Mouse (Mus musculus) spleen, postnatal 36 days (tissue): ENCODE measurements around the gene Sema4d.
A peak's percentile ranks its signal among the peaks of the same experiment; 100 is the strongest.

Experiments used
- DNase-seq, 2 experiments: peaks; one replicate each; pipeline ENCODE4 v3.0.0; 2022; ENCODE audit warnings: low spot score in 2 of 2, mixed read lengths in 1 of 2

The Sema4d gene

GRCm38 (mm10) chr13:51778351-51778982 is 15.1 kb downstream of the Sema4d start:
- no peak for DNase-seq

DNA sequence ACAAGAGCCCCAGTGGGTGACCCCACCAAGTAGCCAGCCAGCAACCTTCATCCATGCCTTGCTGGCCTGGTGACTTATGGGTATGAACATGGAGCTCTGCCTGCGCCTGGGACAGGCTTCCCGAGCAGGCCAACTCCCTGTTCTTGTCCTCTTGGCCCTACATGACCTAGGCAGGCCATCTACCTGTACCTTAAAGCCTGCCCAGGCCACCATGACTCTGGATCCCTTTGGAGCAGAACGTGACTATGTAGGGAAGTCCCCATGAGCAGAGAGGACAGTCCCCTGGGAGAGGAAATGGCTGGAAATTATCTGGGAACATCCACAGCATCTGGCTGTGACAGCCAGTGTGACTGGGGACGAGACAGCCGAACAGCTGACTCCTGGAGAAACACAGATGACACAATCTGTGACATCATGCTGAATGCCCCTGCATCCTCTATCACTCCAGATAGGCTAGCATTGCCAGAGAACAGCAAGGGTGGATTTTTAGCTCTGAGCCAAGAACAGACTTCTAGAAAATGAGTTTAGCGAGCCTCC is 15.7 kb downstream of the Sema4d start:
- no peak for DNase-seq

DNA sequence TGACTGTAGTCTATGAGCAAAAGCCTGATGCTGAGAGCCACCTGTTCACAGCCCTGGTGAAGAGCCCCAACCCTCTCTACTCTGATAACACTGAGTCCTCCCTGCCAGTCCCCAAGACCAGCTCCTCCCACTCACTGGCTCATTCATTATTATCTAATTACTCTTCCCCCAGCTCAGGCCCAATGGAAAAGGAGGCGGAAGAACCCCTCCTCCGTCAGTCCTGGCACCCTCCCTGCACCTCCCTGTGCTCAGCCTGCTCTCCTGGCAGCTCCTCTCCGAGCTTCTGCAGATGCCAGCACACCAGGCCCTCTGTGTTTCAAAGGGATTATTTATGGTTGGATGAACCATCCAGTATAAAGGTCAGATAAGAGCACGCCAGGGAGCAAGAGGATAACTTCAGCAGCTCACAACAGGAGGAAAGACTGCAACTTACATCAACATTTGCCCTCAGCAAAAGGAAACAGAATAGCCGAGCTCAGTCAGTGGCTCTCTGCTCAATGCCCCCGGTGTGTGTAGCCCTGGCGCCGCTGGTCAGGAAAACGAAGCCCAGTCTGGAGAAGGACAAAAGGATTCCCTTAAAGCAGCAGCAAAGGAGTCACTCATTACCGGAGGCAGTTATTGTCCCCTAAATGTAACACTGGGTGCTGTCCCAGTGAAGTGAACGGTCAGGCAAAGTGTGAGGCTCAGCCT is 16.4 kb downstream of the Sema4d start:
- DNase-seq, result no peak

DNA sequence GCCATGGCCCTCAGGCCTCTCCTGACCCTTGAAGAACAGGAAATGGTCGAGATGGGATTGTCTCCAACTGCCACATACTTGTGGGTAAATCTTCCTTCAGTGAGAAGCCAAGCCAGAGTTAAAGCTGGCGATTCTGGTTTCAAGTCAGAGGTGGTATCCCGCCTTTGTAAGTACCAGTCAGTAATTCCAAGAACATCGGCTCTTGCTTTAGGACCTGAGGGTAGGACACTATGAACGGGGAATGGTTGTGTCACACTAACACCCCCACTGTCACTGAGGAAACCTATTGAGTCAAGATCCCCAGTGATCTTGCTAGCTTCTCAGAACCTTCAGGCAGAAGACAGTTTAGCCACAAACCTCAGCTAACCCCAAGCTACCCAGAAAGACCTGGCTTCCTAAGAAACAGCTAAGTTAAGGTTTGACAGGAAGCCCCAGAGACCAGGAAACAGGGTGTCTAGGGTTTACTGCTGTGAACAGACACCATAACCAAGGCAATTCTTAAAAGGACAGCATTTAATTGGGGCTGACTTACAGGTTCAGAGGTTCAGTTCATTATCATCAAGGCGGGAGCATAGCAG is 17.3 kb downstream of the Sema4d start:
- no peak for DNase-seq

DNA sequence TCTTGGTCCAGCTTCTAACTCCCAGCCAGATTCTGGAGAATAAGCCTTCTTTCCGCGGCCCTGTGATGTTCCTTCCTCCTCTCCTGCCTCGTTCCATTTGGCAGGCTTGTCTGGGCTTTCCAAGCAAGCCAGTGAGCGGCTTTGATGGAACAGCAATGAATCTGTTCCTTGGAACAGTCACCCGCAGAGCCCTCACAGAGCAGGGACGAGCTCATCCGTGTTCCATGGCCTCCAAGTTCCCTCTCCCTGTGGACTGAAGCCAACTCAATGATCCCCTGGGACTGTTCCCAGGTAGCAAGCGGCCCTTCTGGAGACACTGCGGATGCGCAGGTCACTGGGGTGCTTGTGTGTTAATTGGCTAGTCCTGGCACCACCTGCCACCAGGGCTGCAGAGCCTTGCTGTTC is 21.7 kb downstream of the Sema4d start:
- DNase-seq, result no peak

- DNase-seq, result no peak
Measured at GRCm38 (mm10) chr13:51770647-51771427, 22.7 kb downstream of the Sema4d start.

- peak; percentile 68 to 71 for DNase-seq
Measured at GRCm38 (mm10) chr13:51767991-51768761, 25.4 kb downstream of the Sema4d start.

DNA sequence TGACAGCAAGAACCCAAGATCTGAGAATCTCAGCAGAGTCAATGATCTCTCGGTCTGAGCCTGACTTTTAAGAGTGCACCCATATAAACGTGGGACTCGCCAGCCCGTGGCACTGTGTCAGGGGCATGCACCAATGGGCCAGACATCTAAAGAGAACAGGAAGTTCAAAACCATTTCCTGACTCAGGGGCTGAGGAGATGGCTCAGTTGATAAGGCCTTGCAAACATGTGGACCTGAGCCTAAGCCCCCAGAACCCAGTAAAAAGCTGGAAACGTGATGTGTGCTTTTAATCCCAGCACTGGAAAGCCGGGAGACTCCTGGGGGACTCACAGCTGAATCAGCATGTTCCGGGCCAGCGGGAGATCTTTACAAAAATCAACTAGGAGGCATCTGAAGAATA is 26.0 kb downstream of the Sema4d start:
- DNase-seq, result peak; percentile 83 to 84

DNA sequence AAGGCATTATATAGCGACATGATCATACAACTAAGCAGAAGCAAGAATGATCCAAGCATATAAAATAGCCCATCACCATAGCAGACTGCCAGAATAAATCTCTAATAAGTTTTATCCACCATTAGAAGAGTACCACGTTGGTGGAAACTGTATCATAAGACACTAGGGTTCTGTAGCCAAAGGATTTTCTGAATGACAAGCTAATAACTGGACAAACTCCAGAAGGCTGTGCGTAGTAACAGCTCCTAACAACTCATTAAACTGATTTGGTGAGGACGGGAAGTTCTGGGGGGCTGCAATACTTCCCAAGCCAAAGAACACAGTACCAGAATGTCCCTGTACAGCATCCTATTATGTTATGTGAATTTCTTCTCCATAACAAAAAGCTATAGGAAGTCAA is 26.8 kb downstream of the Sema4d start:
- no peak for DNase-seq

DNA sequence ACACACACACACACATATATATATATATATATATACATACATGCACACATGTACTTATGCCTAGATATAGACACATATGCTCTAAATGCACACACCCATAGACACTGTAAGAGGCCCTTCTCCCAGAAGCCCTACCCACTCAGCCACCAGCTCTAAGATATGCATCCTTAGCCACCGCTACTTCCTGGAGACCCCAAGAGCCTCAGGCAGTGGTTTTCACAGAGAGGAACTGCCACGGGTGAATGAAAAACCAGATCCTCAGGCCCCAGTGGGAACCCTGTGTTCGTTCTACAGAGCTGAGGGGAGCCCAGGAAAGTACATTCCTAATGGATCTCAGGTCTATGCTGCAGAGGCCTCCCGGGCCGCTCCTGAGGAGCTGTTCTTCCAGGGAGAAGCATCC is 28.2 kb downstream of the Sema4d start:
- DNase-seq, result peak; percentile 64 to 66

DNA sequence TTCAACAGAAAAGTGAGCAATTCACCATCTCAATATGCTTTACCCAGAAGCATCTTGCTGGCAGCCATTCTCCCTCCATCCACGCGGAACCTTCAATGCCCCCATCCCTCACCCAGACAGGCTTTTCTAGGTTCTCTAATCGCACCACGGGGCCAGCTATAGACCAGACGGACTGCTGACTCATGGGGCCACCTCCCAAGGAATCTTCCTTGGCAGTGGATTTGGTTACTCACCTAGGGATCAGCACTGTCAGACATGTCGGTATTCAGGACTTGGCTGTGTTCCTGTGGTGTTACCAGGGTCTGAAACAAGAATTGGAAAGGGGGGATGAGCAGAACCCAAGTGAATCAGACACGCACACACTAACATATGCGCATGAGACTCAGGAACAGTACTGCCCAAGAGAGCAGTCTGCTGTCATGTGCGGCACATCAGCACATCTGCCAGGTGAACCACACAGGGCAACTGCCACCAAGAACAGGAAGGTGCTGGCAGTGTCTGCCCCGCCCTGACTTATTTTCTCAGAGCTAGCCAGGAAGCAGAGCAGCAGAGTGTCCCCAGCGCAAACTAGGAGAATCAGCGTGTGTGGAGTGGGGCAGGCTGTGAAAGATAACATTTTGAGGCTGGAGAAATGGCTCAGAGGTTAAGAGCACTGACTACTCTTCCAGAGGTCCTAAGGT is 30.4 kb downstream of the Sema4d start:
- DNase-seq, result peak; percentile 69 to 79

DNA sequence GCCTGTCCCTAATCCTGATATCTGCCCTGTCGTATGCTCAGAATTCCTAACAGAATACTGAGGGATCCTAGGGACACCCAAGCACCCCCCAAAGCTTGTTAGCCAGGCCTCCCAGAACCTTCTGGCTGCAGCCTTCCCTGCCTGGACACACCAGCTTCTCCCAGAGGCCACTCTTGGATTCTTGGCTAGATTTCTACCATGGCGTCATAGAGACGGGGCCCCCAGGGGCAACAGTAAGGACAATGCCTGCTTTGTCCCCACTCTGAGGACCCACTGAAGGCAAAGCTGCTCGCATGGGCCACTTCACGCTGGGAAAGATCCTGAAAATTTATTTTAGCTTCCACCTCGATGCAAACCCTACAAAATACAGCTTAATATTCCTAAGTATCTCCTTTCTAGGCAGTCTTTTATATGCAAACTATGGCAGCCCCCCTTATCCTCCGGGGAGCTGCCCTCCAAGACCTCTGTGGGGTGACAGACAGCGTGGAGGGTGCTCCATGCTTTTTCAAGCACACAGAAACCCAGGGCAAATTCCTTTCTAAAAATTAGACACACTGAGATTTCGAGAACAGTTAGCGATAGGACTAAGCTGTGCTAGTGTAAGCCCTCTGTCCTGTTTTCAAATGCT is 32.2 kb downstream of the Sema4d start:
- no peak for DNase-seq

- DNase-seq, result no peak
Measured at GRCm38 (mm10) chr13:51759256-51759987, 34.1 kb downstream of the Sema4d start.

GRCm38 (mm10) chr13:51758428-51758827 is 35.1 kb downstream of the Sema4d start:
- DNase-seq, result no peak

GRCm38 (mm10) chr13:51757099-51757498 is 36.4 kb downstream of the Sema4d start:
- DNase-seq, result no peak

- peak; percentile 70 to 75 for DNase-seq
Measured at GRCm38 (mm10) chr13:51756563-51756962, 37.0 kb downstream of the Sema4d start.

DNA sequence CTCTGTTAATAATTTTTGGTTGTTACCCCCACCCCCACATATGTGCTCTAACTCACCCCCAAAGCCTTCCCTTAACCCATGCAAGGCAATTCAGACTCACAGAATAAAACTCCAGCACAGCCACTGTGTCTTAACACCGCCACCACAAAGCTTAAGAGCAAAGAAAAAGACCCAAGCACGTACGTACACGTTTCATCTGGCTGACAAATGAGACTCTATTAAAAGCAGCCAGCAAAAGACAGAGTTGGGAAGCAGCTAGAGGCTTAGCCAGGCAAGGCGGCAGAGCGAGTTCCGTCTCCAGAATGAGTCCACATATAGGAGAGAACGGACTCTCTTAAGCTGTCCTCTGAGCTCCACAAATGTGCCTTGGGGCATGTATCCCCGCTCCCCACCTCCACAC is 37.5 kb downstream of the Sema4d start:
- no peak for DNase-seq

GRCm38 (mm10) chr13:51755584-51755983 is 38.0 kb downstream of the Sema4d start:
- DNase-seq, result no peak

GRCm38 (mm10) chr13:51754559-51755126 is 38.9 kb downstream of the Sema4d start:
- DNase-seq, result no peak
